Mouse (Mus musculus): ENCODE measurements around the gene Cchcr1. TPM values are rescaled to one million over a fixed set of nuclear protein-coding genes. Genes with fewer than 3 reads are reported as not detected.

Cchcr1 gene
- polyA plus RNA-seq, 1 experiment from 2014 or later = 19.1 TPM

GRCm38 (mm10) chr17:35509284-35509683 lies 7.6 kb upstream of the Cchcr1 start:
- 0 out of 2 replicates have a peak, but pooled peaks have one; percentile 46 for ATAC-seq (ENCODE audit: low FRiP score, low TSS enrichment)
- H3K4me1 ChIP-seq (ENCODE audit: control insufficient read depth, insufficient read depth, low read length) = no peaks in the 10 kb centered on the region
- 29% methylated on average over 8 of the region's 8 CpGs for WGBS

GRCm38 (mm10) chr17:35512916-35513626 lies 3.8 kb upstream of the Cchcr1 start:
- 98% methylated on average over 7 of the region's 7 CpGs for WGBS
- no peak overlapping the region for H3K9ac ChIP-seq (ENCODE audit: low read depth, low read length)

More at GRCm38 (mm10) chr17:35509284-35509683, 7.6 kb upstream of the Cchcr1 start:
- Histone ChIP-seq H3K27ac (ENCODE audit: low read depth, low read length) (no peak overlapping the region), H3K4me2 (replicated peaks; ENCODE audit: low read depth, low read length) (no peak overlapping the region), H3K9ac (ENCODE audit: low read depth, low read length) (no peak overlapping the region), H3K9me3 (ENCODE audit: control insufficient read depth, low read length) (no peaks in the 10 kb centered on the region), H3K27me3 (ENCODE audit: control insufficient read depth, insufficient read depth, low read length) (peaks cover 30% of the 10 kb centered on the region), H3K36me3 (ENCODE audit: control insufficient read depth, insufficient read depth, low read length) (peaks cover 11% of the 10 kb centered on the region; the same call in 1 of the 2 replicates), H3K4me3 (ENCODE audit: low read length) (no peak overlapping the region)

GRCm38 (mm10) chr17:35513886-35514285 lies 3.0 kb upstream of the Cchcr1 start:
- no peaks in the 10 kb centered on the region for H3K9me3 ChIP-seq (ENCODE audit: control insufficient read depth, low read length)
- no peak overlapping the region for H3K4me3 ChIP-seq (ENCODE audit: low read length)
- no peak overlapping the region for H3K27ac ChIP-seq (ENCODE audit: low read depth, low read length)
- H3K4me1 ChIP-seq (ENCODE audit: control insufficient read depth, insufficient read depth, low read length) = peaks cover 14% of the 10 kb centered on the region
- H3K9ac ChIP-seq (ENCODE audit: low read depth, low read length) = no peak overlapping the region
- no peak for ATAC-seq (ENCODE audit: low FRiP score, low TSS enrichment)
- peaks cover 12% of the 10 kb centered on the region; the same call in 1 of the 2 replicates for H3K36me3 ChIP-seq (ENCODE audit: control insufficient read depth, insufficient read depth, low read length)
- 15% methylated on average over 2 of the region's 2 CpGs for WGBS
- H3K27me3 ChIP-seq (ENCODE audit: control insufficient read depth, insufficient read depth, low read length) = peaks cover 3% of the 10 kb centered on the region; the same call in 1 of the 2 replicates
- 0 out of 2 replicates have a peak overlapping the region, but pooled peaks have one; percentile 90 for H3K4me2 ChIP-seq (replicated peaks; ENCODE audit: low read depth, low read length)

More at GRCm38 (mm10) chr17:35512916-35513626, 3.8 kb upstream of the Cchcr1 start:
- H3K9me3 ChIP-seq (ENCODE audit: control insufficient read depth, low read length) = no peaks in the 10 kb centered on the region
- no peak overlapping the region for H3K27ac ChIP-seq (ENCODE audit: low read depth, low read length)
- H3K4me1 ChIP-seq (ENCODE audit: control insufficient read depth, insufficient read depth, low read length) = peaks cover 13% of the 10 kb centered on the region
- no peak overlapping the region for H3K4me2 ChIP-seq (replicated peaks; ENCODE audit: low read depth, low read length)
- ATAC-seq (ENCODE audit: low FRiP score, low TSS enrichment) = no peak
- no peak overlapping the region for H3K4me3 ChIP-seq (ENCODE audit: low read length)
- H3K27me3 ChIP-seq (ENCODE audit: control insufficient read depth, insufficient read depth, low read length) = peaks cover 4% of the 10 kb centered on the region; the same call in 1 of the 2 replicates
- peaks cover 12% of the 10 kb centered on the region; the same call in 1 of the 2 replicates for H3K36me3 ChIP-seq (ENCODE audit: control insufficient read depth, insufficient read depth, low read length)

GRCm38 (mm10) chr17:35514756-35515155 lies 2.1 kb upstream of the Cchcr1 start:
- no peak overlapping the region for H3K27ac ChIP-seq (ENCODE audit: low read depth, low read length)
- WGBS = 36% methylated on average over 6 of the region's 6 CpGs
- no peaks in the 10 kb centered on the region for H3K27me3 ChIP-seq (ENCODE audit: control insufficient read depth, insufficient read depth, low read length)
- H3K4me2 ChIP-seq (replicated peaks; ENCODE audit: low read depth, low read length) = peak overlapping the region; percentile 90
- ATAC-seq (ENCODE audit: low FRiP score, low TSS enrichment) = no peak
- H3K4me3 ChIP-seq (ENCODE audit: low read length) = peak overlapping the region; percentile 64; the same call in 1 of the 2 replicates
- peaks cover 14% of the 10 kb centered on the region for H3K4me1 ChIP-seq (ENCODE audit: control insufficient read depth, insufficient read depth, low read length)
- H3K36me3 ChIP-seq (ENCODE audit: control insufficient read depth, insufficient read depth, low read length) = peaks cover 12% of the 10 kb centered on the region; the same call in 1 of the 2 replicates
- H3K9me3 ChIP-seq (ENCODE audit: control insufficient read depth, low read length) = no peaks in the 10 kb centered on the region
- peak overlapping the region; percentile 66; the same call in 1 of the 2 replicates for H3K9ac ChIP-seq (ENCODE audit: low read depth, low read length)

GRCm38 (mm10) chr17:35515911-35516640 lies 824 bp upstream of the Cchcr1 start:
- Histone ChIP-seq H3K4me3 (ENCODE audit: low read length) (peak overlapping the region; percentile 64), H3K9me3 (ENCODE audit: control insufficient read depth, low read length) (no peaks in the 10 kb centered on the region), H3K4me2 (replicated peaks; ENCODE audit: low read depth, low read length) (peak overlapping the region; percentile 90), H3K36me3 (ENCODE audit: control insufficient read depth, insufficient read depth, low read length) (peaks cover 15% of the 10 kb centered on the region), H3K27me3 (ENCODE audit: control insufficient read depth, insufficient read depth, low read length) (no peaks in the 10 kb centered on the region), H3K27ac (ENCODE audit: low read depth, low read length) (no peak overlapping the region), H3K4me1 (ENCODE audit: control insufficient read depth, insufficient read depth, low read length) (peaks cover 14% of the 10 kb centered on the region), H3K9ac (ENCODE audit: low read depth, low read length) (peak overlapping the region; percentile 66)
- peak; percentile 11 for ATAC-seq (ENCODE audit: low FRiP score, low TSS enrichment)
- 6% methylated on average over 25 of the region's 25 CpGs for WGBS

- Histone ChIP-seq H3K4me2 (replicated peaks; ENCODE audit: low read depth, low read length) (peak overlapping the region; percentile 90), H3K9ac (ENCODE audit: low read depth, low read length) (peak overlapping the region; percentile 61), H3K9me3 (ENCODE audit: control insufficient read depth, low read length) (no peaks in the 10 kb centered on the region), H3K36me3 (ENCODE audit: control insufficient read depth, insufficient read depth, low read length) (peaks cover 19% of the 10 kb centered on the region), H3K27me3 (ENCODE audit: control insufficient read depth, insufficient read depth, low read length) (no peaks in the 10 kb centered on the region), H3K4me3 (ENCODE audit: low read length) (peak overlapping the region; percentile 64), H3K27ac (ENCODE audit: low read depth, low read length) (peak overlapping the region; percentile 59; the same call in 1 of the 2 replicates), H3K4me1 (ENCODE audit: control insufficient read depth, insufficient read depth, low read length) (peaks cover 14% of the 10 kb centered on the region)
- 6% methylated on average over 12 of the region's 12 CpGs for WGBS
- no peak for ATAC-seq (ENCODE audit: low FRiP score, low TSS enrichment)
These were observed 626 bp downstream of the Cchcr1 start for GRCm38 (mm10) chr17:35517526-35517925.

- WGBS = 92% methylated on average over 9 of the region's 9 CpGs
- Histone ChIP-seq H3K9me3 (ENCODE audit: control insufficient read depth, low read length) (no peaks in the 10 kb centered on the region), H3K36me3 (ENCODE audit: control insufficient read depth, insufficient read depth, low read length) (peaks cover 59% of the 10 kb centered on the region), H3K4me1 (ENCODE audit: control insufficient read depth, insufficient read depth, low read length) (no peaks in the 10 kb centered on the region), H3K4me2 (replicated peaks; ENCODE audit: low read depth, low read length) (no peak overlapping the region), H3K27me3 (ENCODE audit: control insufficient read depth, insufficient read depth, low read length) (no peaks in the 10 kb centered on the region), H3K27ac (ENCODE audit: low read depth, low read length) (no peak overlapping the region), H3K4me3 (ENCODE audit: low read length) (no peak overlapping the region), H3K9ac (ENCODE audit: low read depth, low read length) (no peak overlapping the region)
- ATAC-seq (ENCODE audit: low FRiP score, low TSS enrichment) = no peak
These were observed 7.5 kb downstream of the Cchcr1 start for GRCm38 (mm10) chr17:35524354-35524753.

GRCm38 (mm10) chr17:35526644-35527043 lies 9.7 kb downstream of the Cchcr1 start:
- H3K27ac ChIP-seq (ENCODE audit: low read depth, low read length) = no peak overlapping the region
- H3K9me3 ChIP-seq (ENCODE audit: control insufficient read depth, low read length) = no peaks in the 10 kb centered on the region
- H3K4me1 ChIP-seq (ENCODE audit: control insufficient read depth, insufficient read depth, low read length) = no peaks in the 10 kb centered on the region
- no peak overlapping the region for H3K9ac ChIP-seq (ENCODE audit: low read depth, low read length)
- ATAC-seq (ENCODE audit: low FRiP score, low TSS enrichment) = no peak
- H3K4me2 ChIP-seq (replicated peaks; ENCODE audit: low read depth, low read length) = no peak overlapping the region
- no peaks in the 10 kb centered on the region for H3K27me3 ChIP-seq (ENCODE audit: control insufficient read depth, insufficient read depth, low read length)
- H3K36me3 ChIP-seq (ENCODE audit: control insufficient read depth, insufficient read depth, low read length) = peaks cover 65% of the 10 kb centered on the region
- 85% methylated on average over 8 of the region's 8 CpGs for WGBS
- no peak overlapping the region for H3K4me3 ChIP-seq (ENCODE audit: low read length)
